Mouse (Mus musculus): ENCODE results near the gene Sptan1. TPM values are rescaled to one million over a fixed set of nuclear protein-coding genes. Genes with fewer than 3 reads are reported as not detected.

Gene Sptan1
- polyA plus RNA-seq, 1 experiment, result 93.4 TPM

- Histone ChIP-seq H3K36me3 (ENCODE audit: control insufficient read depth, insufficient read depth) (peaks cover 83% of the 10 kb centered on the region), H3K79me2 (ENCODE audit: control insufficient read depth, insufficient read depth) (no peaks in the 10 kb centered on the region), H3ac (ENCODE audit: control insufficient read depth, insufficient read length, low read depth) (no peak overlapping the region), H3K27me3 (ENCODE audit: control insufficient read depth, insufficient read depth, insufficient read length) (no peaks in the 10 kb centered on the region), H3K79me3 (ENCODE audit: low read depth) (no peaks in the 10 kb centered on the region), H3K4me3 (ENCODE audit: insufficient read depth, poor library complexity, severe bottlenecking) (no peak overlapping the region)
- TF ChIP-seq MAX (IDR thresholded peaks at IDR 0.05) (no peak), FOSL1 (IDR thresholded peaks at IDR 0.05; ENCODE audit: insufficient read depth, low read length, poor library complexity, severe bottlenecking) (no peak)
Measured at GRCm38 (mm10) chr2:29948896-29949295, 16.5 kb upstream of the Sptan1 start.

GRCm38 (mm10) chr2:29961246-29961645 is 4.1 kb upstream of the Sptan1 start:
- H3K79me2 ChIP-seq (ENCODE audit: control insufficient read depth, insufficient read depth), result peaks cover 8% of the 10 kb centered on the region
- H3ac ChIP-seq (ENCODE audit: control insufficient read depth, insufficient read length, low read depth), result no peak overlapping the region
- no peak for TF ChIP-seq MYOD1 (IDR thresholded peaks at IDR 0.05; ENCODE audit: control insufficient read depth, insufficient read length, low read depth)
- no peak for TF ChIP-seq USF1 (IDR thresholded peaks at IDR 0.05; ENCODE audit: low read depth)
- no peak for TF ChIP-seq FOSL1 (IDR thresholded peaks at IDR 0.05; ENCODE audit: insufficient read depth, low read length, poor library complexity, severe bottlenecking)
- TF ChIP-seq MYOG (IDR thresholded peaks at IDR 0.05; ENCODE audit: control insufficient read depth, extremely low read depth, insufficient read length), result no peak
- no peak for TF ChIP-seq MAX (IDR thresholded peaks at IDR 0.05)
- no peak for TF ChIP-seq CTCF (IDR thresholded peaks at IDR 0.05; ENCODE audit: control insufficient read depth, insufficient read depth, insufficient read length)
- H3K4me3 ChIP-seq (ENCODE audit: insufficient read depth, poor library complexity, severe bottlenecking), result no peak overlapping the region
- no peaks in the 10 kb centered on the region for H3K27me3 ChIP-seq (ENCODE audit: control insufficient read depth, insufficient read depth, insufficient read length)
- peaks cover 34% of the 10 kb centered on the region for H3K36me3 ChIP-seq (ENCODE audit: control insufficient read depth, insufficient read depth)
- peaks cover 4% of the 10 kb centered on the region for H3K79me3 ChIP-seq (ENCODE audit: low read depth)

- Histone ChIP-seq H3K79me3 (ENCODE audit: low read depth) (peaks cover 37% of the 10 kb centered on the region), H3K36me3 (ENCODE audit: control insufficient read depth, insufficient read depth) (peaks cover 28% of the 10 kb centered on the region), H3K27me3 (ENCODE audit: control insufficient read depth, insufficient read depth, insufficient read length) (no peaks in the 10 kb centered on the region), H3K4me3 (ENCODE audit: insufficient read depth, poor library complexity, severe bottlenecking) (peak overlapping the region; percentile 97), H3ac (ENCODE audit: control insufficient read depth, insufficient read length, low read depth) (peak overlapping the region; percentile 13), H3K79me2 (ENCODE audit: control insufficient read depth, insufficient read depth) (peaks cover 42% of the 10 kb centered on the region)
- TF ChIP-seq MAX (IDR thresholded peaks at IDR 0.05) (no peak), FOSL1 (IDR thresholded peaks at IDR 0.05; ENCODE audit: insufficient read depth, low read length, poor library complexity, severe bottlenecking) (no peak), MYOG (IDR thresholded peaks at IDR 0.05; ENCODE audit: control insufficient read depth, extremely low read depth, insufficient read length) (no peak), CEBPB (IDR thresholded peaks at IDR 0.05; ENCODE audit: low read depth) (no peak), MYOD1 (IDR thresholded peaks at IDR 0.05; ENCODE audit: control insufficient read depth, insufficient read length, low read depth) (no peak), USF1 (IDR thresholded peaks at IDR 0.05; ENCODE audit: low read depth) (no peak), CTCF (IDR thresholded peaks at IDR 0.05; ENCODE audit: control insufficient read depth, insufficient read depth, insufficient read length) (no peak)
Measured at GRCm38 (mm10) chr2:29964354-29965249, 758 bp upstream of the Sptan1 start.

DNA sequence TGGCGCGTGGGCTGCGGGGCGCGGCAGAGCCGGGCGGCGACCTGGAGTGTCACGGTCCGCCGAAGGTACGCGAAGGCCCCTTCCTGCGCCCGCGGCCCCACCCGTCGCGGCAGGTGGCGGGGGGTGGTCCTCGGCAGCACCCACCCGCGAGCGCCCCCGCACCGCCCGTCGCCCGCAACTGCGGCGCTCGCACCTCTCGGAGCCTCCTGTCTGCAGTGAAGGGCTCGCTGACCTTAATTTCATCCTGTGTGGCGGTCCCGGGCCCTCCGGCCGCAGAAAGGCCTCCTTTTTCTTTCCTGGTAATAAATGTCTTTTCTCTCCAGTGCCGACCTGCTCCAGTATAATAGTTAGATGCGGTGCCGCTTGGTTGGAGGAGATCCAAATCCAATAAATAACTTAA is 546 bp downstream of the Sptan1 start:
- Histone ChIP-seq H3K27me3 (ENCODE audit: control insufficient read depth, insufficient read depth, insufficient read length) (no peaks in the 10 kb centered on the region), H3K79me2 (ENCODE audit: control insufficient read depth, insufficient read depth) (peaks cover 55% of the 10 kb centered on the region), H3K79me3 (ENCODE audit: low read depth) (peaks cover 50% of the 10 kb centered on the region), H3ac (ENCODE audit: control insufficient read depth, insufficient read length, low read depth) (peak overlapping the region; percentile 99), H3K4me3 (ENCODE audit: insufficient read depth, poor library complexity, severe bottlenecking) (peak overlapping the region; percentile 97), H3K36me3 (ENCODE audit: control insufficient read depth, insufficient read depth) (peaks cover 35% of the 10 kb centered on the region)
- TF ChIP-seq MYOD1 (IDR thresholded peaks at IDR 0.05; ENCODE audit: control insufficient read depth, insufficient read length, low read depth) (no peak), CTCF (IDR thresholded peaks at IDR 0.05; ENCODE audit: control insufficient read depth, insufficient read depth, insufficient read length) (peak; percentile 16)

DNA sequence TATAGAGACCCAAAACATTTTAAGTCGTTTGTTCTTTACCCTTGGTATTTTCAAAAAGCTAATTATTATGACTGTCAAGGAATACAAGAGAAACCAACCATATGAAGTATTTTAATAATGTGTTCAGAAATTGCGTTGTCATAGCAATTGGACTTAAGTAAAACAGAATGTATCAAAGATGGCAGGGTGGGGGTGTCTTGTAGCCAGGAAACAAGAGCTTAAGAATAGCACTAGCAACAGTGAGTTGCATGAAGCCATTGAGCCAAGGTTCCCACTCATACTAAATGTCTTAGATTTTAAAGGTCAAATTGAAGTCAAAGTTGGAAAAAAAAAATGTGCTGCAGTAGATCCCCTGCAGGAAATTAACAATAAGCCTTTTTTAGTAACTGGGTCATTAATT is 1.5 kb downstream of the Sptan1 start:
- TF ChIP-seq MAX (IDR thresholded peaks at IDR 0.05), result no peak
- TF ChIP-seq MYOD1 (IDR thresholded peaks at IDR 0.05; ENCODE audit: control insufficient read depth, insufficient read length, low read depth), result no peak
- TF ChIP-seq CTCF (IDR thresholded peaks at IDR 0.05; ENCODE audit: control insufficient read depth, insufficient read depth, insufficient read length), result no peak
- no peak for TF ChIP-seq CEBPB (IDR thresholded peaks at IDR 0.05; ENCODE audit: low read depth)
- TF ChIP-seq USF1 (IDR thresholded peaks at IDR 0.05; ENCODE audit: low read depth), result no peak
- TF ChIP-seq MYOG (IDR thresholded peaks at IDR 0.05; ENCODE audit: control insufficient read depth, extremely low read depth, insufficient read length), result no peak
- no peak for TF ChIP-seq FOSL1 (IDR thresholded peaks at IDR 0.05; ENCODE audit: insufficient read depth, low read length, poor library complexity, severe bottlenecking)
- Histone ChIP-seq H3K27me3 (ENCODE audit: control insufficient read depth, insufficient read depth, insufficient read length) (no peaks in the 10 kb centered on the region), H3K36me3 (ENCODE audit: control insufficient read depth, insufficient read depth) (peaks cover 38% of the 10 kb centered on the region), H3K79me3 (ENCODE audit: low read depth) (peaks cover 59% of the 10 kb centered on the region), H3K4me3 (ENCODE audit: insufficient read depth, poor library complexity, severe bottlenecking) (peak overlapping the region; percentile 97), H3K79me2 (ENCODE audit: control insufficient read depth, insufficient read depth) (peaks cover 64% of the 10 kb centered on the region), H3ac (ENCODE audit: control insufficient read depth, insufficient read length, low read depth) (no peak overlapping the region)

DNA sequence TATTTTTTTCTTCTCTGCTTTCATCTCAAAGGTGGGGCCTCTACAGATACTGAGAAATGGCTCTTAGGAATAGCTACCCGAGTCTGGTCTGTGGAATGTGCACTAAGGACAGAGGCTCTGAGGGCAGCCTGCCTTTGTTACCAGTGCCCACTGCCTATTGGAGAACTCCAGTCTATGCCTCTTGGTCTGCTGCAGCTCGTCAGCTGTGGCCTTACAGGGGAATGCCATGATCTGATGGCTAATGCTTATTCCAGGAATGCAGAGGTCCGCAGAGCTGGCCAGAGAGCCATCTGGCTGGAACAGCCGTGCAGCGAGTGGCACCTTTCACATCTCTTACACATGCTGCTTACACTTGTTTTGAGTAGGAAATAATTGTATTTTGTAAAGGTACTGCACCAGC is 2.4 kb downstream of the Sptan1 start:
- Histone ChIP-seq H3K79me3 (ENCODE audit: low read depth) (peaks cover 69% of the 10 kb centered on the region), H3K27me3 (ENCODE audit: control insufficient read depth, insufficient read depth, insufficient read length) (no peaks in the 10 kb centered on the region), H3K36me3 (ENCODE audit: control insufficient read depth, insufficient read depth) (peaks cover 38% of the 10 kb centered on the region), H3ac (ENCODE audit: control insufficient read depth, insufficient read length, low read depth) (no peak overlapping the region), H3K79me2 (ENCODE audit: control insufficient read depth, insufficient read depth) (peaks cover 74% of the 10 kb centered on the region), H3K4me3 (ENCODE audit: insufficient read depth, poor library complexity, severe bottlenecking) (no peak overlapping the region)
- TF ChIP-seq CTCF (IDR thresholded peaks at IDR 0.05; ENCODE audit: control insufficient read depth, insufficient read depth, insufficient read length) (no peak), MAX (IDR thresholded peaks at IDR 0.05) (no peak), CEBPB (IDR thresholded peaks at IDR 0.05; ENCODE audit: low read depth) (no peak), USF1 (IDR thresholded peaks at IDR 0.05; ENCODE audit: low read depth) (no peak), MYOD1 (IDR thresholded peaks at IDR 0.05; ENCODE audit: control insufficient read depth, insufficient read length, low read depth) (no peak), MYOG (IDR thresholded peaks at IDR 0.05; ENCODE audit: control insufficient read depth, extremely low read depth, insufficient read length) (no peak), FOSL1 (IDR thresholded peaks at IDR 0.05; ENCODE audit: insufficient read depth, low read length, poor library complexity, severe bottlenecking) (no peak)
